25 mouse cellular contexts compared by ENCODE assay signal in genomic region chr5:15883004-15883403, GRCm38 (mm10). TPM values are rescaled to one million over a fixed set of nuclear protein-coding genes. Genes with fewer than 3 reads are reported as not detected.
DNase-seq lines count a peak whose midpoint lies in the region; ATAC-seq and TF ChIP-seq lines count a peak whose summit lies in the region.
"Had no signal": no experiment of that assay in that cellular context is flagged by ENCODE, and none has a peak within 500 bp of the region (broad histone marks: within the 10 kb centered on the region; RNA-seq: fewer than 3 reads in every experiment).

No protein-coding gene starts in this region.

- peaks cover 9% of the 10 kb centered on the region; the same call in 1 of the 2 replicates for H3K4me1 ChIP-seq in cerebellum, adult 2 months (ENCODE audit: control insufficient read depth, insufficient read depth, low read length)
- no peaks in the 10 kb centered on the region for H3K4me1 ChIP-seq in kidney, embryonic 15.5 days
- no peaks in the 10 kb centered on the region for H3K4me1 ChIP-seq in stomach, embryonic 16.5 days (ENCODE audit: control insufficient read depth, insufficient read depth, low read length)
- H3K4me1 ChIP-seq in stomach, postnatal 0 days (replicated peaks; ENCODE audit: control insufficient read depth, insufficient read depth) = no peaks in the 10 kb centered on the region
- H3K4me1 ChIP-seq: forebrain, embryonic 12.5 days; heart, embryonic 13.5 days had no signal

- DNase-seq in cerebellum, adult 2 months = peak in 1 of 2 experiments; percentile 2
- no peak for DNase-seq in cerebellum, adult 11-12 months
- no peak for DNase-seq in kidney, adult 18-20 months
- no peak for DNase-seq in stomach, postnatal 0 days (ENCODE audit: low spot score)
- no peak for DNase-seq in layer of hippocampus, adult 18-20 months (ENCODE audit: low spot score in 2 of 2)
- no peak for DNase-seq in frontal cortex, postnatal 25 days (ENCODE audit: low spot score in 2 of 2)
- DNase-seq: adrenal gland, adult 8-10 months; embryo, embryonic 11 days; gastrocnemius, postnatal 14 days; heart, adult 18-20 months; heart, postnatal 4 days; kidney, adult 9 months; kidney, postnatal 36 days; layer of hippocampus, adult 9-11 months; right cerebral cortex, postnatal 4 days; thymus, postnatal 36 days had no signal

- H3K4me2 ChIP-seq in kidney, embryonic 15.5 days = no peak overlapping the region
- no peak overlapping the region for H3K4me2 ChIP-seq in stomach, embryonic 16.5 days (ENCODE audit: low read depth, low read length)
- no peak overlapping the region for H3K4me2 ChIP-seq in stomach, postnatal 0 days (replicated peaks; ENCODE audit: low read depth)
- H3K4me2 ChIP-seq: forebrain, embryonic 12.5 days; heart, embryonic 13.5 days had no signal

- no peak overlapping the region for H3K27ac ChIP-seq in cerebellum, adult 2 months (ENCODE audit: insufficient read depth, low read length)
- no peak overlapping the region for H3K27ac ChIP-seq in kidney, embryonic 15.5 days
- no peak overlapping the region for H3K27ac ChIP-seq in stomach, embryonic 16.5 days (ENCODE audit: low read length)
- H3K27ac ChIP-seq in stomach, postnatal 0 days (replicated peaks) = no peak overlapping the region
- H3K27ac ChIP-seq: forebrain, embryonic 12.5 days; heart, embryonic 13.5 days; left cerebral cortex, adult 2 months; liver, embryonic 14.5 days; macrophage had no signal

- no peaks in the 10 kb centered on the region for H3K36me3 ChIP-seq in kidney, embryonic 15.5 days
- H3K36me3 ChIP-seq in stomach, embryonic 16.5 days (ENCODE audit: control insufficient read depth, insufficient read depth, low read length) = no peaks in the 10 kb centered on the region
- no peaks in the 10 kb centered on the region for H3K36me3 ChIP-seq in stomach, postnatal 0 days (ENCODE audit: control insufficient read depth, insufficient read depth, low read length)
- H3K36me3 ChIP-seq: forebrain, embryonic 12.5 days; heart, embryonic 13.5 days had no signal

- H3K9me3 ChIP-seq in kidney, embryonic 15.5 days (replicated peaks) = no peaks in the 10 kb centered on the region
- no peaks in the 10 kb centered on the region for H3K9me3 ChIP-seq in stomach, embryonic 16.5 days (replicated peaks; ENCODE audit: control insufficient read depth, low read length)
- H3K9me3 ChIP-seq in stomach, postnatal 0 days (ENCODE audit: control insufficient read depth, low read length) = no peaks in the 10 kb centered on the region
- H3K9me3 ChIP-seq: forebrain, embryonic 12.5 days; heart, embryonic 13.5 days had no signal

- TF ChIP-seq EP300 in stomach, postnatal 0 days (optimal IDR thresholded peaks at IDR 0.05) = no peak

- no peak overlapping the region for H3K4me3 ChIP-seq in cerebellum, adult 2 months (replicated peaks; ENCODE audit: insufficient read depth, low read depth, low read length)
- no peak overlapping the region for H3K4me3 ChIP-seq in kidney, embryonic 15.5 days (replicated peaks)
- H3K4me3 ChIP-seq in stomach, embryonic 16.5 days (replicated peaks; ENCODE audit: low read length) = no peak overlapping the region
- H3K4me3 ChIP-seq in stomach, postnatal 0 days (ENCODE audit: low read depth, low read length) = no peak overlapping the region
- H3K4me3 ChIP-seq: forebrain, embryonic 12.5 days; heart, embryonic 13.5 days; left cerebral cortex, adult 2 months had no signal

- 0 out of 2 replicates have a peak, but pooled peaks have one; percentile 43 for ATAC-seq in kidney, embryonic 15.5 days (replicated peaks; ENCODE audit: low FRiP score)
- ATAC-seq in stomach, embryonic 16.5 days (ENCODE audit: insufficient read depth, low FRiP score) = 0 out of 2 replicates have a peak, but pooled peaks have one; percentile 33
- no peak for ATAC-seq in stomach, postnatal 0 days (ENCODE audit: low FRiP score, low TSS enrichment)
- ATAC-seq: CD4-positive, CD25-positive, alpha-beta regulatory T cell, adult 4 months; Patski had no signal

- no peak overlapping the region for H3K9ac ChIP-seq in kidney, embryonic 15.5 days
- H3K9ac ChIP-seq in stomach, embryonic 16.5 days (ENCODE audit: low read length) = no peak overlapping the region
- no peak overlapping the region for H3K9ac ChIP-seq in stomach, postnatal 0 days (ENCODE audit: low read length)
- H3K9ac ChIP-seq: forebrain, embryonic 12.5 days; heart, embryonic 13.5 days; liver, embryonic 14.5 days had no signal

- no peaks in the 10 kb centered on the region for H3K27me3 ChIP-seq in cerebellum, adult 2 months (ENCODE audit: control insufficient read depth, insufficient read depth, low read length)
- no peaks in the 10 kb centered on the region for H3K27me3 ChIP-seq in kidney, embryonic 15.5 days
- no peaks in the 10 kb centered on the region for H3K27me3 ChIP-seq in stomach, embryonic 16.5 days (ENCODE audit: control insufficient read depth, insufficient read depth, low read length)
- no peaks in the 10 kb centered on the region for H3K27me3 ChIP-seq in stomach, postnatal 0 days (ENCODE audit: control insufficient read depth, insufficient read depth, low read length)
- H3K27me3 ChIP-seq: heart, embryonic 13.5 days; Patski had no signal

- peak; percentile 36; the same call in 1 of the 2 replicates for TF ChIP-seq CTCF in cerebellum, adult 2 months (IDR thresholded peaks at IDR 0.05; ENCODE audit: borderline replicate concordance, insufficient read depth, low read depth, low read length)
- no peak for TF ChIP-seq CTCF in stomach, postnatal 0 days (IDR thresholded peaks at IDR 0.05; ENCODE audit: low read depth)

- no peak for TF ChIP-seq POLR2A in cerebellum, adult 2 months (IDR thresholded peaks at IDR 0.05; ENCODE audit: borderline replicate concordance, insufficient read depth, low read length)

RNA-seq across cellular contexts. Expression of gene Cacna2d1, which starts 51.5 kb away (rescaled TPM):
- polyA plus RNA-seq in cerebellum, adult 2 months (2012; rRNA removed) = 25.7 and 28.6 TPM in 2 replicates
- polyA plus RNA-seq in kidney, embryonic 15.5 days (2015; fragmentation: Nextera tagmentation; extraction: Ambion mirVana) = 18.4 and 19.1 TPM in 2 replicates
- 12.1 and 13.1 TPM in 2 replicates for polyA plus RNA-seq in stomach, embryonic 16.5 days (2015; fragmentation: Nextera tagmentation; extraction: Ambion mirVana)
- polyA plus RNA-seq in stomach, postnatal 0 days (2015; fragmentation: Nextera tagmentation; extraction: Ambion mirVana) = 7.5 and 7.6 TPM in 2 replicates
- 100 to 1,000 TPM; 141 to 157 TPM for total RNA-seq in layer of hippocampus, adult 18-20 months (2021)
- polyA plus RNA-seq: CD4-positive, CD25-positive, alpha-beta regulatory T cell, adult 4 months; macrophage had no signal
